Mouse (Mus musculus): Measurements from ENCODE around the gene Brd1. TPM values are rescaled to one million over a fixed set of nuclear protein-coding genes. Genes with fewer than 3 reads are reported as not detected.
A peak's percentile ranks its signal among the peaks of the same experiment; 100 is the strongest.
"Not testable (repeated sequence)": the region's sequence is repeated elsewhere in the genome, so short reads cannot be mapped to it uniquely, and the experiment has no call there.

Brd1 gene
- polyA plus RNA-seq (2014; fragmentation: Nextera tagmentation; extraction: Ambion mirVana): 23.6 and 24.2 TPM in 2 replicates

GRCm38 (mm10) chr15:88733834-88734571, at the start of gene Brd1:
Brd1 (minus strand) TSS chr15:88734233.
- Histone ChIP-seq H3K9me3 (ENCODE audit: control insufficient read depth, low read length) (no peaks in the 10 kb centered on the region), H3K4me1 (replicated peaks; ENCODE audit: control insufficient read depth, insufficient read depth, low read length) (peaks cover 14% of the 10 kb centered on the region), H3K36me3 (ENCODE audit: control insufficient read depth, insufficient read depth, low read length) (peaks cover 13% of the 10 kb centered on the region), H3K27me3 (replicated peaks; ENCODE audit: control insufficient read depth, insufficient read depth, low read length) (no peaks in the 10 kb centered on the region), H3K4me2 (ENCODE audit: low read length) (peak within 1 kb of the TSS; percentile 91), H3K4me3 (ENCODE audit: low read depth, low read length) (peak within 1 kb of the TSS; percentile 90), H3K9ac (ENCODE audit: low read length) (peak within 1 kb of the TSS; percentile 92), H3K27ac (ENCODE audit: low read depth) (peak within 1 kb of the TSS; percentile 86)
- peak; percentile 80 for ATAC-seq (replicated peaks; ENCODE audit: low FRiP score, low TSS enrichment, low read depth)
- DNase-seq (ENCODE audit: low spot score): peak; percentile 77
- under 1% methylated on average over 63 of the region's 103 CpGs for WGBS

- not testable (repeated sequence) for H3K27ac ChIP-seq (ENCODE audit: low read depth); ATAC-seq (replicated peaks; ENCODE audit: low FRiP score, low TSS enrichment, low read depth); H3K9ac ChIP-seq (ENCODE audit: low read length); H3K27me3 ChIP-seq (replicated peaks; ENCODE audit: control insufficient read depth, insufficient read depth, low read length); H3K9me3 ChIP-seq (ENCODE audit: control insufficient read depth, low read length); H3K4me2 ChIP-seq (ENCODE audit: low read length); H3K4me3 ChIP-seq (ENCODE audit: low read depth, low read length); H3K4me1 ChIP-seq (replicated peaks; ENCODE audit: control insufficient read depth, insufficient read depth, low read length); DNase-seq (ENCODE audit: low spot score)
- 92% methylated on average over 5 of the region's 5 CpGs for WGBS
- H3K36me3 ChIP-seq (ENCODE audit: control insufficient read depth, insufficient read depth, low read length): peaks cover 16% of the 10 kb centered on the region
These were observed 40.6 kb upstream of the Brd1 start for GRCm38 (mm10) chr15:88774630-88775029.

GRCm38 (mm10) chr15:88768537-88768936, 34.5 kb upstream of the Brd1 start:
- DNase-seq (ENCODE audit: low spot score): no peak
- Histone ChIP-seq H3K4me3 (ENCODE audit: low read depth, low read length) (no peak overlapping the region), H3K27ac (ENCODE audit: low read depth) (no peak overlapping the region), H3K4me2 (ENCODE audit: low read length) (no peak overlapping the region), H3K9me3 (ENCODE audit: control insufficient read depth, low read length) (no peaks in the 10 kb centered on the region), H3K36me3 (ENCODE audit: control insufficient read depth, insufficient read depth, low read length) (peaks cover 22% of the 10 kb centered on the region), H3K27me3 (replicated peaks; ENCODE audit: control insufficient read depth, insufficient read depth, low read length) (no peaks in the 10 kb centered on the region), H3K4me1 (replicated peaks; ENCODE audit: control insufficient read depth, insufficient read depth, low read length) (no peaks in the 10 kb centered on the region), H3K9ac (ENCODE audit: low read length) (no peak overlapping the region)
- 60% methylated on average over 1 of the region's 1 CpGs for WGBS
- no peak for ATAC-seq (replicated peaks; ENCODE audit: low FRiP score, low TSS enrichment, low read depth)

GRCm38 (mm10) chr15:88766139-88766538, 32.1 kb upstream of the Brd1 start:
- ATAC-seq (replicated peaks; ENCODE audit: low FRiP score, low TSS enrichment, low read depth); H3K27ac ChIP-seq (ENCODE audit: low read depth); H3K4me3 ChIP-seq (ENCODE audit: low read depth, low read length); H3K9ac ChIP-seq (ENCODE audit: low read length); H3K27me3 ChIP-seq (replicated peaks; ENCODE audit: control insufficient read depth, insufficient read depth, low read length); H3K9me3 ChIP-seq (ENCODE audit: control insufficient read depth, low read length); H3K4me2 ChIP-seq (ENCODE audit: low read length); H3K4me1 ChIP-seq (replicated peaks; ENCODE audit: control insufficient read depth, insufficient read depth, low read length): not testable (repeated sequence)
- peaks cover 32% of the 10 kb centered on the region for H3K36me3 ChIP-seq (ENCODE audit: control insufficient read depth, insufficient read depth, low read length)
- 98% methylated on average over 2 of the region's 2 CpGs for WGBS
- peak; percentile 18 for DNase-seq (ENCODE audit: low spot score)

GRCm38 (mm10) chr15:88761551-88761950, 27.5 kb upstream of the Brd1 start:
- Histone ChIP-seq H3K27ac (ENCODE audit: low read depth) (no peak overlapping the region), H3K4me2 (ENCODE audit: low read length) (no peak overlapping the region), H3K9ac (ENCODE audit: low read length) (no peak overlapping the region), H3K36me3 (ENCODE audit: control insufficient read depth, insufficient read depth, low read length) (peaks cover 48% of the 10 kb centered on the region), H3K27me3 (replicated peaks; ENCODE audit: control insufficient read depth, insufficient read depth, low read length) (no peaks in the 10 kb centered on the region), H3K4me1 (replicated peaks; ENCODE audit: control insufficient read depth, insufficient read depth, low read length) (no peaks in the 10 kb centered on the region), H3K4me3 (ENCODE audit: low read depth, low read length) (no peak overlapping the region), H3K9me3 (ENCODE audit: control insufficient read depth, low read length) (no peaks in the 10 kb centered on the region)
- WGBS: 96% methylated on average over 4 of the region's 4 CpGs
- DNase-seq (ENCODE audit: low spot score) (no peak), ATAC-seq (replicated peaks; ENCODE audit: low FRiP score, low TSS enrichment, low read depth) (no peak)

- H3K4me1 ChIP-seq (replicated peaks; ENCODE audit: control insufficient read depth, insufficient read depth, low read length): peaks cover 4% of the 10 kb centered on the region; the same call in 1 of the 2 replicates
- H3K9me3 ChIP-seq (ENCODE audit: control insufficient read depth, low read length): no peaks in the 10 kb centered on the region
- H3K36me3 ChIP-seq (ENCODE audit: control insufficient read depth, insufficient read depth, low read length): peaks cover 49% of the 10 kb centered on the region
- no peak overlapping the region for H3K4me3 ChIP-seq (ENCODE audit: low read depth, low read length)
- DNase-seq (ENCODE audit: low spot score) (no peak), ATAC-seq (replicated peaks; ENCODE audit: low FRiP score, low TSS enrichment, low read depth) (no peak)
- H3K27ac ChIP-seq (ENCODE audit: low read depth): no peak overlapping the region
- H3K27me3 ChIP-seq (replicated peaks; ENCODE audit: control insufficient read depth, insufficient read depth, low read length): no peaks in the 10 kb centered on the region
- no peak overlapping the region for H3K9ac ChIP-seq (ENCODE audit: low read length)
- no peak overlapping the region for H3K4me2 ChIP-seq (ENCODE audit: low read length)
- 71% methylated on average over 3 of the region's 3 CpGs for WGBS
These were observed 24.0 kb upstream of the Brd1 start for GRCm38 (mm10) chr15:88758061-88758460.

GRCm38 (mm10) chr15:88755761-88756160, 21.7 kb upstream of the Brd1 start:
- Histone ChIP-seq H3K36me3 (ENCODE audit: control insufficient read depth, insufficient read depth, low read length) (peaks cover 33% of the 10 kb centered on the region), H3K27me3 (replicated peaks; ENCODE audit: control insufficient read depth, insufficient read depth, low read length) (no peaks in the 10 kb centered on the region), H3K27ac (ENCODE audit: low read depth) (no peak overlapping the region), H3K4me1 (replicated peaks; ENCODE audit: control insufficient read depth, insufficient read depth, low read length) (peaks cover 8% of the 10 kb centered on the region; the same call in 1 of the 2 replicates), H3K4me2 (ENCODE audit: low read length) (no peak overlapping the region), H3K9me3 (ENCODE audit: control insufficient read depth, low read length) (no peaks in the 10 kb centered on the region), H3K4me3 (ENCODE audit: low read depth, low read length) (no peak overlapping the region), H3K9ac (ENCODE audit: low read length) (no peak overlapping the region)
- no peak for DNase-seq (ENCODE audit: low spot score)
- no peak for ATAC-seq (replicated peaks; ENCODE audit: low FRiP score, low TSS enrichment, low read depth)
- 96% methylated on average over 18 of the region's 18 CpGs for WGBS

GRCm38 (mm10) chr15:88754896-88755295, 20.9 kb upstream of the Brd1 start:
- no peak overlapping the region for H3K27ac ChIP-seq (ENCODE audit: low read depth)
- H3K36me3 ChIP-seq (ENCODE audit: control insufficient read depth, insufficient read depth, low read length): peaks cover 24% of the 10 kb centered on the region
- H3K4me1 ChIP-seq (replicated peaks; ENCODE audit: control insufficient read depth, insufficient read depth, low read length): peaks cover 11% of the 10 kb centered on the region; the same call in 1 of the 2 replicates
- H3K4me3 ChIP-seq (ENCODE audit: low read depth, low read length): no peak overlapping the region
- ATAC-seq (replicated peaks; ENCODE audit: low FRiP score, low TSS enrichment, low read depth) (no peak), DNase-seq (ENCODE audit: low spot score) (no peak)
- WGBS: 78% methylated on average over 2 of the region's 2 CpGs
- H3K27me3 ChIP-seq (replicated peaks; ENCODE audit: control insufficient read depth, insufficient read depth, low read length): no peaks in the 10 kb centered on the region
- no peak overlapping the region for H3K4me2 ChIP-seq (ENCODE audit: low read length)
- H3K9me3 ChIP-seq (ENCODE audit: control insufficient read depth, low read length): no peaks in the 10 kb centered on the region
- H3K9ac ChIP-seq (ENCODE audit: low read length): no peak overlapping the region

- Histone ChIP-seq H3K9me3 (ENCODE audit: control insufficient read depth, low read length) (no peaks in the 10 kb centered on the region), H3K27me3 (replicated peaks; ENCODE audit: control insufficient read depth, insufficient read depth, low read length) (no peaks in the 10 kb centered on the region), H3K4me1 (replicated peaks; ENCODE audit: control insufficient read depth, insufficient read depth, low read length) (peaks cover 11% of the 10 kb centered on the region; the same call in 1 of the 2 replicates), H3K4me3 (ENCODE audit: low read depth, low read length) (peak overlapping the region; percentile 63), H3K4me2 (ENCODE audit: low read length) (peak overlapping the region; percentile 58), H3K36me3 (ENCODE audit: control insufficient read depth, insufficient read depth, low read length) (peaks cover 12% of the 10 kb centered on the region), H3K27ac (ENCODE audit: low read depth) (peak overlapping the region; percentile 79; the same call in 1 of the 2 replicates), H3K9ac (ENCODE audit: low read length) (peak overlapping the region; percentile 68)
- ATAC-seq (replicated peaks; ENCODE audit: low FRiP score, low TSS enrichment, low read depth) (no peak), DNase-seq (ENCODE audit: low spot score) (no peak)
- under 1% methylated on average over 8 of the region's 8 CpGs for WGBS
These were observed 18.3 kb upstream of the Brd1 start for GRCm38 (mm10) chr15:88752403-88752733.
